Mouse (Mus musculus): ENCODE measurements around the gene Sclt1.

The Sclt1 gene

DNA sequence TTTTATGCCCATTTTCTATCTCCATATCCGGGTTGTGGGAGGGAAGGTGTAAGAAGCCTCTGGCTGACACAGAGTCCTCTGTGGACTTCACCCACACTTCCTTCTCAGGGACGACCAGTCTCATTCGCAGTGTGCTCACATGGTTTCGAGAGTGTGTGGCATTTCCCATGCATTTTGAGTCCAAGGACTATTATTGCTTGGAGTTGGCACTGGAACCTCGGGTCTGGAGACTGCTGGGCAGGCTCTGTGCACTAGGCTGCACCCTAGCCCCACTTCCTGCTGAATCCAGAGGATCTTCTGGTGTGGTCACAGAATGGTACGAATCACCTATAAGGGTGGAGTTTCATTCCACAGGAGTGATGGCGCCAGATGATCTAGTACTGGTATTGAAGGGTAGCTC, 155.4 kb downstream of the Sclt1 start:
- no peak for DNase-seq (ENCODE audit: low spot score in 2 of 2)

- DNase-seq (ENCODE audit: low spot score in 2 of 2): no peak
Observed at GRCm38 (mm10) chr3:41586330-41586729, 156.0 kb downstream of the Sclt1 start.

GRCm38 (mm10) chr3:41585548-41585947, 156.8 kb downstream of the Sclt1 start:
- no peak for DNase-seq (ENCODE audit: low spot score in 2 of 2)

DNA sequence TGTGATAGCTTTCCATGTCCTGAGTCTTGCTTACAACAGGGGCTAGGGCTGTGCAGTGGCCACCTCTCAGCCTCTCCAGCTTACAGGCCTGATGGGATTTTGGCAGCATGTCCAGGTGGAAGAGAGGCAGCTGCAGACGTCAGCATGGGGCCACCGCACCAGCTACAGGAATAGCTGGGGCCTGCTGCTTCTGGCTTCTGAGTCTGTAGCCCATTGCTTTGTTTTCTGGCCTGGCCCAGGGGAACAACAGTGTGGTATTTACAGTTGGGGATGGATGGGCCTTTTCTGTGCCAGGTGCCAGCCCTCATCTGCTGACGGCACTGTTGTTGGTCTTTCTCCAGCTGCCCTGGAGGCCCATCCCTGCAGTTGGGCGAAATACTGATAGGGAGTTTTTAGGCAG, 158.7 kb downstream of the Sclt1 start:
- DNase-seq (ENCODE audit: low spot score in 2 of 2): no peak

DNA sequence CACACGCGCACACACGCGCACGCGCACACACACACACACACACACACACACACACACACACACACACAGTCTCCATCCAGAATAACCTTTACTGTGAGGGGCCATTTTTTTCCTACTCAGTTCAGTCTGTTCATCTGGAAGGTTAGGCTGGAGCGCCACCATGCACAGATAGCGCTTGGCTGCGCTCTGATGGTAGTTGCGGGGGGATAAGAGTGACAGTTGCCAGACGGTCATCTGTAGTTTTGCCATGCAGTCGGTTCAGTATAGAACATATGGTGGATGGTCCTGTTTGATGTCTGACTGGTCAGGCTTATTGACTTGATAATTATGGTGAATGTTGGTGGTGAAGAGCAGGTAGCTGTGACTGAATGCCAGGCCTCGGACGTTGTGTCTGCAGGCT, 159.2 kb downstream of the Sclt1 start:
- DNase-seq (ENCODE audit: low spot score in 2 of 2): no peak

DNA sequence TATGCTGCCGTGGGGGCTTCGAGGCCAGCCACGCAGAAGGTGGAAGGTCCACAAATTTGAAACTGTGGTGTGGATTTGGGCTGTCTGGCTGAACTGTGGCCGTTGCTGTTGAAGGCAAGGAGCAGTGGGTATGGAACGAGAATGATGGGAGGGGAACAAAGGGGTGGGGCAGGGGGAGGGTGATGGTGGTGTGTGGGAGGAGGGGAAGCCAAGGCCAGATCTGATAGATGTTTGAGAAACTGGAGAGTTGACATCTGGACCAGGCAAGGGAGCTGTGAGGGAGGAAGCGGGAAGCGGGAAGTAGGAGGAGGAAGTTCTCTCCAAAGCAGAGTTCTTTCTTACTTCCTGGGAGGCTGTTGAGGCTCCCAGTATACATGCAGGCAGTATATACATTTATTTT, 160.1 kb downstream of the Sclt1 start:
- no peak for DNase-seq (ENCODE audit: low spot score in 2 of 2)

- DNase-seq (ENCODE audit: low spot score in 2 of 2): no peak
Observed at GRCm38 (mm10) chr3:41581436-41581835, 160.9 kb downstream of the Sclt1 start.

DNA sequence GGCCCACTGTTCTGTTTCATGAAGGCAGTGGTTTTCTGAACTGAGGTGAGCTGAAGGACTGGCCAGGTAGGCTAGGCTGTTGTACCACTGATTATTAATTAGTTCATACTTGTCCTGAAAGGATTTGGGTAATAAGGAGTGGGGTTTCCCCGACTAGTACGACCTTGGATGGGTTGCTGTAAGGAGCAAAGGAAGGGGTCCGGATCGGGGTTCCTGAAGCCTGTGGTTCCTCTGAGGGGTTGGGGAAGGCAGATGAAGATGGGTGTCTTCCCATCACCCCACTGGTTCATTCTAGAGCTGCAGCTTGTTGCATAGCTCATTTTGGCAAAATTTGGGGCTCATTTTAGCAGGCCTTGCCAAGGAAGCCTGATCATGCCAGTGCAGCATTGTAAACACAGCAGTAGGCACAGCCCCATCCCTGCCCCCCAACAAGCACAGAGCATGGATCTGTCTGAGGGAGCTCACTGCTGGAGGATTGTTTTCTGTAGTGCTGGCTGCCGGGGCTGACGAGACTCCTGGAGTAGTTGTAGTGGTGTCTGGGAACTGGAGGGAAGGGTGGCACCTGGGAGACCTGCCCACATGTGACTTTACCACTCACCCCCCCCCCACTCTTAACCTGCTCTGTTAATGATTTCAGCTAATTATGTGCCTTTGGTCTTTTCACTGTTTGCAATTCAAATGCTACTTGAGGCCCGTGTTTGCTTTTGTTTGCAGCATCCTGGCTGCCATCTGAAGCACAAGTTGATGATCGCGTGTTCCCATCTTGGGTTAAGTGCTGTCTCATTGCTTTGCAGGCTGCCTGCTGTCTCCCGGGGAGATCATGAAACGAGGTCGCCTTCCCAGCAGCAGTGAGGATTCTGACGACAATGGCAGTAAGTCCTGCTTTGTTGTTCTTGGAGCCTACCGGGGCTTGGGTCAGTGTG, 161.7 kb downstream of the Sclt1 start:
- DNase-seq (ENCODE audit: low spot score in 2 of 2): no peak

DNA sequence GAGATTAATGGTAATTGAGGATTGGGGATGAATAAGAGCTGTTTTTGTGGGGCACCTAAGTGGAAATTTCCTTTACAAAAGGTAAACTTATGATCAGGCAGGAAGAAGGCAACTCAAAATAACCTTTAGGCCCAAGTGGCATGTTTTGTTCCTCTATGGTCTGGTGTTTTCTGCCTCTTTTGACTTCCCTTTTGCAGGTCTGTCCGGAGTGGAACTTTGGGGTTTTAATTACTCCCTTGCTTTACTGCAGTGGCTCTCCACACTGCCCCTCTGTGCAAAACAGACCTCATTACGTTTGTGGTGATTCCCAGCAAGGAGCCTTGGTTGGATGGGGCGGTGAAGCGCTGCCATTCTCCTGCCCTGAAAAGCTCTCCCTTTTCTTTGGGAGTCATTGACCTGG, 162.4 kb downstream of the Sclt1 start:
- DNase-seq (ENCODE audit: low spot score in 2 of 2): no peak

- DNase-seq (ENCODE audit: low spot score in 2 of 2): no peak
Observed at GRCm38 (mm10) chr3:41577240-41577639, 165.1 kb downstream of the Sclt1 start.

Data from urinary bladder, adult 18-20 months (tissue).